Mouse (Mus musculus) kidney, adult 10 weeks (tissue): ENCODE results near the gene Zfp936. TPM values are rescaled to one million over a fixed set of nuclear protein-coding genes. Genes with fewer than 3 reads are reported as not detected.

Experiments used
- polyA plus RNA-seq: library from polyadenylated mRNA; stranded (reverse); fragments of 350-450 nt; fragmentation: Illumina TruSeq; extraction: RNeasy Lipid Tissue Mini Kit (QIAGEN cat#74804); gene quantifications from one replicate; pipeline ENCODE4 v1.2.3, GENCODE M21; 2014; ENCODE audit warnings: low read depth, low replicate concordance

Gene Zfp936
- not detected for polyA plus RNA-seq

DNA sequence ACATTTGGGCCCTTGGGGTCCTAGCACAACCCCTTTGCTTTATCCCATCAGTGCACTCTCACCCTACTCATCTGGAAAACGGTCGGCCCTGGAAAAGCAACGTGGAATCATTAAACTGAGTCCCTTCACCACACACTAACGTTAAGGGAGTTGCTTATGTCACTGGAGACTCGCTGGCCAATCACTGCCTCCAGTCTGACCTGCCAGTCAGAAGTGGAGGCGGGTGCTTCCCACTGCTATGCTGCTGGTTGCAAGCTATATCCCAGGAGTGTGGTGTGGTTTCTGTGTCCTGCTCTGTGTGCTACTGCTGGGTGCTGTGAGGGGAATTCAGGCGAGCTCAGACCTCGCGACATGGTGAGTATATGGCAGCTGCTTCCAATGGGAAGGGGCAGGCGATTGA lies at the start of gene Zfp936:
TSS of gene Zfp936 (plus strand) at position 301 of the 400 bp plus-strand sequence.

Other genes with a start within 250 kb of the Zfp936 start
- not detected for gene Gm2381, start 247.0 kb upstream of the Zfp936 start, polyA plus RNA-seq
- gene Vmn2r63, start 180.4 kb upstream of the Zfp936 start, polyA plus RNA-seq = not detected
- gene Gm9268, start 95.5 kb upstream of the Zfp936 start, polyA plus RNA-seq = not detected
- gene Zfp715, start 199.1 kb downstream of the Zfp936 start, polyA plus RNA-seq = 38.8 TPM
- not detected for gene Siglecf, start 237.1 kb downstream of the Zfp936 start, polyA plus RNA-seq